Mouse (Mus musculus) kidney, adult 11 months (tissue): ENCODE data around the gene Gm11011.
"Not testable (repeated sequence)": the region's sequence is repeated elsewhere in the genome, so short reads cannot be mapped to it uniquely, and the experiment has no call there.

Source experiments
- DNase-seq: peaks from one replicate; pipeline ENCODE4 v3.0.0; 2022

Gm11011 gene

DNA sequence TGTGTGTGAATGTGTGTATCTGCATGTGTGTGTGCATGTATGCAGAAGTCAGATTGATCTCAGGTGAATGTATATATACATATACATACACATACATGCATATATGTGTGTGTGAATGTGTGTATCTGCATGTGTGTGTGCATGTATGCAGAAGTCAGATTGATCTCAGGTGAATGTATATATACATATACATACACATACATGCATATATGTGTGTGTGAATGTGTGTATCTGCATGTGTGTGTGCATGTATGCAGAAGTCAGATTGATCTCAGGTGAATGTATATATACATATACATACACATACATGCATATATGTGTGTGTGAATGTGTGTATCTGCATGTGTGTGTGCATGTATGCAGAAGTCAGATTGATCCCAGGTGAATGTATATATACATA lies at the start of gene Gm11011:
Gene Gm11011, minus strand, starts transcription at position 101 of the 400 bp plus-strand sequence.
- not testable (repeated sequence) for DNase-seq

DNA sequence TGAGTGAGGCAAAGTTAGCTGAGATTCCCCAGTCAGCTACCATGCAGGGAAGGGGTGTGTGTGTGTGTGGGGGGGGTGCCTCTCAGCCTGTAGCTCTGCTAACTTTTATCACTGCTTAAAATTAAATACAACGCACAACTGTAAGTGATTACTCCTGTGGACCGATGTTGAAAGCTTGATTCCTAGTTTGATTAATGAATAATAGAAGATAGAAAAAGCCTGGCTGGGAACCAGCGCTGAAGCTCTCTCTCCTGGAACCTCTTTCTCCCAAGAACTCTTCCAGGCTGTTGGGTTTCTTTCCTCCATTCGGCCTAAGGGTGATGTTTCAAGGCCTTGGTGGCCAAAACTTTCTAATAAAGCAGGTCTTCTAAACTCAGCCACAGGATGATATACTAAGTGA lies 48.9 kb upstream of the Gm11011 start:
- no peak for DNase-seq

- no peak for DNase-seq
These were observed 47.9 kb upstream of the Gm11011 start for GRCm38 (mm10) chr2:169635428-169635827.

DNA sequence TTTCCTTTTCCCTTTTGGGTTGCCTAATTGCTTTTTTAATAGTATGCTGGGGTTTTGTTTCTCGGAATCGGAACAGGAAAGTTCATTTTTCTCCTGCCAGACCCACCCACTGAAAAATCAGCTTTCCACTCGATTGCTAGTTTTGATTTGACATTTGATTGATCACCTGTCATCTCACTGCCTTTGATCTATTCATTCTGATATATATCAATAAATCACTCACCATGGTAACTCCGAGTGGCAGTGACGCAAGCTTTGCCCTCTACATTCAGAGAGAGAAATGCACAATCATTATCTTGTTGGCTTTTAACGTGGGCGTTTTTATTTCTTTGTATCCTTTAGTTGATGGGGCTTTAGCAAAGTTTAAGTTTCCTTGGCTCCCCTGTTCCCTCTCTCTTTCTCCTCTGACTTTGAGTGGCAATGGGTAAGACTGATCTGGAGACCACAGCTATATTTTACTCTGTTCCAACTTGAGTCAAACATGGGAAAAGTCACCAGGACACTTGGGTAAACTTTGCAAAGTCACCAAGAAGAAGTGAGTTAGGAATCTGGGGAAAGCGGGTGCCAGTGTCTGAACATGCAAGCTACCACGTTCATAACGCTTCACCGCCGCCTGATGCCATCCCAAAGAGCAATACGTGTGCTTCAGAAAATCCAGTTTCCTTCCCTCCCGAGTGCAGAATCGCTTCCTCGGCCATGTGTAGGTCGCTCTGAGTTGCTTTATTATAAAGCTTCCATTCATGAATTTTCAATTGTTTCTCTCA lies 47.3 kb upstream of the Gm11011 start:
- no peak for DNase-seq

DNA sequence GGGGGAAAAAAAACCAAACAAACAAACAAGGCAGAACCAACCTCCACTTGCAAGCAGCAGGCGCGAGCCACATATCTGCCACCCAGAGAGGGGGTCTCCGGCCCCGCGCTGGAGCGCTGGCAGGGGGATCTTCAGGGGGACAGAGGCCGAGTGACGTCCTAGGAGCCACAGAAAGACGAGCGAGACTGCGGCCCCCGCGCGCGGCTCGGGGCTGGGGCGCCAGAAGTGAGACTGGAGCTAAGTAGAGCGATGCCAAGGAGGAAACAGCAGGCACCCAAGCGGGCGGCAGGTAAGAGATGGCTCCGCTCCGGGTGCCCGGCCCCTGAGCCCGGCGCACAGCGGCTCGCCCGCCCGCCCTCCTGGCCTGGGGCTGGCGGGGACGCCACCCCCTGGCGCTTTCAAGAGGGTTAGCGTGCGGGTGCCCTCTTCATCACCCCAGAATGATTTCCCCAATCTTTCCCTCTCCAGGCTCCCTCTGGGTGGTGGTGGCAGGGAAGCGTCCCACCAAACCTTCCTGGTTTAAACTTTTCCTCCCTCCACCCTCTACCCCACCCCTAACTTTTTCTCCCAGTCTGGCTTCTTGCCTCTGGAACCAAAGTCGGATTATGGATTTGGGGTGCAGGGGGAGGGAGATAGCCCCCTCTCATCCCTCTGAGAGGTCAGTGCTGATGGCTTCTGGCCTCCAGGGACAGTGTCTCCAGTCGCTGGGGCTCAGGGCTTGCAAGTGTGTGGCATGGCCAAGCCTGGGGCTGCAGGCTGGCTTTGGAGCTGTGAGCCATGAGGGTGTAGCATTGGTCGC lies 46.1 kb upstream of the Gm11011 start:
- DNase-seq: no peak

GRCm38 (mm10) chr2:169632338-169633151 lies 45.0 kb upstream of the Gm11011 start, which contains the start of gene Tshz2:
TSS of gene Tshz2 (plus strand) at chr2:169633013.
- peak; percentile 35 for DNase-seq

GRCm38 (mm10) chr2:169630070-169630469 lies 42.5 kb upstream of the Gm11011 start:
- DNase-seq: no peak

DNA sequence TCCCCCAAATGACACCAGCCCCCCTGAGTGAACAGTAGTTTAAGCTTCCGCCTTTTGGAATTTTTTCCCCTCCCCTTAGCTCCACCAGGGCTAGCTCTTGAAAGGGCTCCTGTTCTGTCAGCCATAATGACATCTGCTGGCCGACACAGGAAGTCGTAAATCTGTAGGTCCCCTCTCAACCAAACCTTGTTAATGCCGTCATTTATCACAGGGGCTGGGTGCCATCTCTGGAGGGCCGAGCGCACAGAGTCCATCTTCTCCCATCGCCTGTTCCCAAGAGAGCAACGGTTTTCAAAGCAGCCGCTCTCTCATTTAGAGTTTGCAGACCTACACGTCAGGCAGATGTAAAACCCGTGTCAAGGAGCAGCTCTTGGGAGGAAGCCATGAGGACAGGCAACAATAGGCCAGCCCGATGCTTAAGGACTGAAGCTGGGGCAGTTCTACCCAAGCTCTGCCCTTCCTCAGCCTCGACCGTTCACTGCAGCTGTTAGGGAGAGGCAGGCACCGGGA lies 33.7 kb upstream of the Gm11011 start:
- peak; percentile 35 for DNase-seq

DNA sequence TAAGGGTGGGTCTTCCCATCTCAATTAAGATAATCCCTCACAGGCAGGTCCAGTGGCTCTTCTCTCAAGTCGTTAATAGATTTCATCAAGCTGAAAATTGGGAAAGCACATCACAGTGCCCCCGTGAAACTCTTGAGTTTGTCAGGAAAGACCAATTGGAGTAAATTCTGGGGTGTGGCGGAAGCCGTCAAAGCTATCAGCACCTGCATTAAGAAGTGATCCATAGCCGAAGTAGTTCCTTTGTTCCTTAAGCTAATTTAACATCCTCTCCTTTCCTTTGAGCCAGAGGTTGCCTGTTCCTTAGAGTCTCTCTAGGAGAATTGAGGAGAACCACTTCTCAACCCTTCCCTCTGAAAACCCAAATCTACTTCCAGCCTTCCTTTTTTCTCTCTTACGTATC lies 28.5 kb upstream of the Gm11011 start:
- no peak for DNase-seq

- DNase-seq: no peak
These were observed 27.1 kb upstream of the Gm11011 start for GRCm38 (mm10) chr2:169614683-169615082.

- DNase-seq: no peak
These were observed 24.0 kb upstream of the Gm11011 start for GRCm38 (mm10) chr2:169611557-169611956.

- DNase-seq: no peak
These were observed 23.3 kb upstream of the Gm11011 start for GRCm38 (mm10) chr2:169610882-169611281.

DNA sequence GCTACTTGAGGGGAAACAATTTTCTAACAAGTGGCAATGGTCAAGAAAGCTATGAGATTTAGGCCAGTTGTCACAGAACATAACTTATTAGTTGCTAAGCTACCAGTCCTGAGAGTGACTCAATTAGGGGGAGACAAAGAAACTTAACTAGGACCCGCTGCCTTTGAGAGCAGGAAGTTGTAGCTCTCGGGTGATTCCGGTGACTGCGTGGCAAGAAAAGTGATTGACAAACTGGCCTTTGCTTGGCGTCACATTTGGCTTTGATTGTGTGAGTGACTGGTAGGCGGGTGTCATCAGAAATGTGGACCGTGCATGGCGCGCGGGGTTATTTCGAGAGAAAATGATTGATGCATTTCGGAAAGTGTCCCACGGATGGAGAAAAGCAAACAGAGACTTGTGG lies 22.4 kb upstream of the Gm11011 start:
- no peak for DNase-seq

DNA sequence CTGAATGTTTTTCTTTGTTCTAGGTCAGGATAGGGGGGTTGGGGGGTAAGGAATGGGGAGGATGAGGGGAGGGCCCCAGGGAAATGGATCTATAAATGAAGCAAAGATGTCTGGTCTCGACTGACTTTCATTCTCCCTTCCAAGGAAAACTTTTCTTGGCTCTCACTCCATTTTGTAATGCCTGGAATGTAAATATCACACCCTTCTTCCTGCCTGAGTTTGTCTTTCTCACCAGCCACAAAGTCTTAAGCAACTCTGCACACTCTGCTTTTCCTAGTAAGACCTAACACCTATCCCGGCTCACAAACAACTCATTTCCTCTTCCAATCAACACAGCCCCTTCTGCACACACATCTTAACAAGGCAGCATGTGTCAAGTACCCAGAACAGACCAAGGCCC lies 20.2 kb upstream of the Gm11011 start:
- DNase-seq: no peak

GRCm38 (mm10) chr2:169606901-169607678 lies 19.5 kb upstream of the Gm11011 start:
- DNase-seq: no peak

DNA sequence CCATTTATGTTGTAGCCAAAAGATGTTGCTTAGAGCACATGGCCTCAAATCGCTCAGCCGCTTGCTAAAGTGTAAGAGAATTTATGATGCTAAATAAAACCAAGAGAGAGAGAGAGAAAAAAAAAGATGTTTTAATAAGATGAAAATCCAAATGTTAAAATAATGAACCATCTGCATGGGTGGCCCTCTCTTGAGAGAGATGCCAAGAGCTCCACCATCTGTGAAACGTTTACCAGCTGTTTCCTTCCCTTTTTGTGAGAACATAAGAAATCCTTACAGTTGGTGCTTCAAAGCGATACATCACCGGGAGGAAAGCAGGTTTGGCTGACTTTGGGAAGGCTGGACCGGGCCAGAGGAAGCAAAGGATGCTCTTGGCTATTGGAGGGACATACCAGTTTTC lies 12.6 kb upstream of the Gm11011 start:
- DNase-seq: no peak

- DNase-seq: no peak
These were observed 12.0 kb upstream of the Gm11011 start for GRCm38 (mm10) chr2:169599591-169599990.

DNA sequence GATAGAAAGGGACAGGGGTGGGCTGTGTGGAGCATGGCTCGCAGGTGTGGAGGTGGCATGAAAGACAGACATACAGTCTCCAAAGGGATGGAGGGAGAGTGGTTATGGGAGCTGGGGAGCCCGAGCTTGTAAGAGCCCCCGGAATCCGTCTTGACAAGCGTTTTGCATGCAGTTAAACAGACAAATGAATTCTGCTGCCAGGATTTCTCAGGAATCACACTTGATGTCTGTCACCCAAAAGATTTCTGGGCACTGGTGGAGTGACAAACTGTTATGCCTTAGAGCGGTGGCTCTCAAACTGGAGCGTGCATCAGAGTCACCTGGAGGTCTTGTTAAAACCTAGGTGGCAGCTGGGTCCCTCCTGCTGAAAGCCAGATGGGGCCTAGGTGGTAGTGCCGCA lies 10.4 kb upstream of the Gm11011 start:
- DNase-seq: no peak

DNA sequence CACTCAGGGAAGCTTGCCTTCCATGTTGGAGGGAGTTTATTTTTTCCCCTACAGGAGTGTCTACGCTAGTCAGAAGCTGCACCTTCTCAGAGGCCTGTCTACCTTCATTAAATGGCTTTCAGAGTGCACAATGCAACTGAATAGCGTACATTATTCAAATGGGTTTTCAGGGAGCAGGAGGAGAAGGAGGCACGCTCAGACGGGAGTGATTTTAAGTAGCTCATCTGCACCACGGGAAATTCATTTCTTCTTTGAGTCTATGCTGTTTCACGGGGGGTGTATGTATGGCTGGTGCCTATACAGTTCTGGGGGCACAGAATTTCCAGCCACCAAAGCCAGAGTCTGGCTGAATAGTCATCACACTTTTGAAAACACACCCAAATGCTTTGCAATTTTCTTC lies 9.8 kb upstream of the Gm11011 start:
- no peak for DNase-seq

DNA sequence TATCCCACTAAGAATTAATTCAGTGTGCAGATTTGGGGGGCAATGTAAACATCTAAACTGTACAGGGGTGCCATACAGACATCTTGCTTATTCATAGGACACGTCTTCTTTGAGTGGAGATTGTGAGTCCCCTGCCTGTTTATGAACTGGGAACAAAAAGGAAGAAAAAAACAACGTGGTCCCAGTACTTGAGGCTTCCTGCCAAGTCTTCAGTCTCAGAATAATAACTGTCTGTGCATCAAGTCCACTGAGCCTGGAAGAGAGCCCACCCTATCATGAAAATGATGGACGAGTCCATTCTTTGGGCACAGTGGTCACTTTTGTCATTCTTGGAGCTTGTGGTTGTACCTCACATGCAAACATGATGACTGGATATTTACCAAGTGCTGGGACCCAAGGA lies 6.2 kb upstream of the Gm11011 start:
- DNase-seq: no peak

DNA sequence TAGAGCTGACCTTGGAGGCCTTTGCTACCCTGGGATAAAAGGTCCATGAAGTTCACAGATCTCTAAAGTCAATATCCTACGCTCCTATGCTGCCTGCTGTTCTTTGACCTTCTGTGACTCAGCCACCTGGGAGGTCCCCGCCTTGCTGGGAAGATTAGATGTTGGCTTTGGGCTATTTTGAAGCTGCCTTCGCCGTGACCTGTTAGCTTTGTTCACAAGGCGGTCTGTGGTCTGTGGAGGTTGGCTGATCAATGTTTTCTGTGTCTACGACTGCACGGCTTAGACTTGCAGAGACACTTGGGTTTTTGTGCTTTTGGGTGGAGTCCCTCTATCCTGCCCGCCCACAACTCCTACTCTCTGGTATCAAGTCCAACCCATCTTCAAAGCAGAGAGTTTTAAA lies 2.9 kb upstream of the Gm11011 start:
- DNase-seq: no peak

GRCm38 (mm10) chr2:169589697-169590096 lies 2.2 kb upstream of the Gm11011 start:
- no peak for DNase-seq
